Mouse (Mus musculus) neutrophil, adult 59 days (primary cell): Measurements from ENCODE around the gene Mad2l2. TPM values are rescaled to one million over a fixed set of nuclear protein-coding genes. Genes with fewer than 3 reads are reported as not detected.

Experiments
- total RNA-seq, 2 experiments: library from RNA; stranded (reverse); gene quantifications; 1 replicate in 1 of 2; 2 replicates in 1 of 2; pipeline ENCODE4 v1.2.4; 2023

Mad2l2 gene
- 10 to 100 TPM in 1 of 2 experiments, 1 to 10 TPM in 1; 9.2 to 12.4 TPM for total RNA-seq

DNA sequence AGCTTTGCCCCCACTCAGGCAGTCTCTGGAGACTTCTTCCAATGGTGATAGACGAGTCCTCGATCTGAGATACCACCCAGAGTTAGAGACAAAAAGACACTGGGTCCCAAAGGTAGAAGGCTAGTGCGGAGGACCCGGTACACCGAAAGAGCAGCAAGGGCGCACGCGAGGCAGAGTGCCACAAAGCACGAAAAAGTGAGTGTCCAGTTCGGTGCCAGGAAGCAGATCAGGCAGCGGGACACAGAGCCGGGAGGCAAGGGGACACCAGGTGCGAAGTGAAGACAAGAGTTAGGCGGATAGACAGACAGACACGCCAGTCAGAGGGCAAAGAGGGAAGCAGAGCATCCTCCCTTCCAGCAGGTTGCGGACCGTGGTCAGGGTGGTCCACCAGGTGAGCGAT lies at the start of gene Mad2l2:
Gene Mad2l2, plus strand, starts transcription at position 252 of the 400 bp plus-strand sequence.

DNA sequence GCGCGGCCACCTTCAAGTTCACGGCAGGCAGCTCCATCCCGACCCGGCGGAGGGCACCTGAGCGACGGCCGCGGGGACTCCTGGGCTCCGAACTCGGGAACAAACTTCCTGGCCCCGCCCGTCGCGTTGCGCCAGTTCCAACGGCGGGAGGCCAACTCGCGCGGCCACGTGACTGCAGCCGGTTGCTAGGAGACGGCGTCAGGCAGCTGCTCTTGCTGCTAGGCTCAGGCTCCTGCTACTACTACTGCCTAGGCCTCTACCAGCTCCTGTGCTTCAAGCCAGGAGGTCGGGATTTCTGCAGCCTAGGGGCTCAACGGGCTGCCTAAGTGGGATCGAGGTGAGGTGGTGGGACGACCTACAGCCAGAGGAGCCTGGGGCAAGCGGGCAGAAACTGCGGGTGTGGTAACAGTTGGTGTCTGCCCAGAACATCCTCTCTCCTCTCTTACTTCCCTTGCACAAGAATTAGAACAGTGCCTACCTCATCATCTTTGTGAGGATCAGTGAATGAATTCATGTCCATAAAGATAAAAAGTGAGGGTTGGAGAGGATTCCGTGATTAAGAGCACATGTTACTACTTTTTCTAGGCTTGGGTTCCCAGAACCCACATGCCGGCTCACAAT lies 42.2 kb upstream of the Mad2l2 start, which contains the start of gene Agtrap:
Gene Agtrap, minus strand, starts transcription at position 125 of the 621 bp plus-strand sequence.

GRCm38 (mm10) chr4:148130561-148131413 lies 603 bp downstream of the Mad2l2 start, which contains the start of gene Draxin:
TSS of gene Draxin (minus strand) at chr4:148130698.

GRCm38 (mm10) chr4:148151267-148152168 lies 21.3 kb downstream of the Mad2l2 start, which contains the start of gene Fbxo6:
TSS of gene Fbxo6 (minus strand) at chr4:148152140.

DNA sequence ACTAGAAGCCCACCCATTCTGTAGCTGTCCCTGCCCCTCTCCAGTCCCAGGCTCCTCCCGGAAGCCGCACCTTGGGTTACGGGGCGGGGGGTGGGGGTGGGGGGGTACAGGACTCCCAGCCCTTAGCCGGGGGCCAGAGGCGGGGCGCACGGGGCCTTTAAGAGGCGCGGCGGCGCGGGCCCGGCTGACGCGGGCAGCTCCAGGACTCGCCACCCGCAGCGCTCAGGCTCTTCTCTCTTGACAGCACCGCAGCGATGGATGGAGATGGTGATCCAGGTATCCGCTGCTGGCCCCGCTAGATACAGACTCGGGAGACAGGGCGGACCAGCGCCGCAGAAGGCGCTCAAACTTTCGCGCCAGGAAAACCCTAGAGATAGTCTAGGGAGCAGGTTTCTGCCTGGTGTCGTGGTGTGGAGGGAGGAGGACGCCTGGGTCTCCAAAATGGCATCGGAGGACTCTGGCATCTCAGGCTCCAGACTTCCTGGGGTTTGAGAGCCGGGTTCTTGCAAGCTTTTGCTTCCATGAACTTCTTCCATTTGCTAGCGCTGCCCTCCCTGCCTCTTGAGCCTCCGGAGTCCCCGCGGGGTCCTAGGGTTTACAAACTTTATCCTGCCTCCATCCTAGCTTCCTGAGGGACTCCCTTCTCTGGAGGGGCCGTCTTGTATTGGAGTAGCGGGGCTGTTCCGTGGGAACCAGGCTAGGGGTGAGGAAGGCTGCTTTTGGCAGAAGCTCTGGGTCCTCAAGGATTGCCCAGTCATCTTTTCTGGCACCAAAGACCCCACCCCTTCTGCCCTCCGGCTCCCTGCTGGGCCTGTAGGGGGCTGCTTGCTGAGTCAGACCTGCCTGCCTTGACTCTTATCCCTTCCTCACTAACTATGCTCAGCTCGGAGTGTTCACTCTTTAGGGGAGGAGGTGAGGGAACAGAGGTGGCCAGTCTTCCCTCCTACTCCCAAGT lies 30.5 kb downstream of the Mad2l2 start, which contains the start of the genes Fbxo44 and Fbxo2:
Gene Fbxo44, minus strand, starts transcription at position 47 of the 955 bp plus-strand sequence.
Gene Fbxo2, plus strand, starts transcription at position 186 of the 955 bp plus-strand sequence.

Other genes starting within 250 kb of the Mad2l2 start
- 10 to 100 TPM; 52.0 to 55.5 TPM for gene Mfn2, start 225.7 kb upstream of the Mad2l2 start, total RNA-seq
- gene Plod1, start 193.6 kb upstream of the Mad2l2 start, total RNA-seq = 10 to 100 TPM; 20.2 to 20.7 TPM
- gene 2510039O18Rik, start 189.5 kb upstream of the Mad2l2 start, total RNA-seq = 10 to 100 TPM; 59.4 to 61.8 TPM
- gene Nppb, start 144.6 kb upstream of the Mad2l2 start, total RNA-seq = not detected
- gene Nppa, start 129.7 kb upstream of the Mad2l2 start, total RNA-seq = not detected
- gene Clcn6, start 91.6 kb upstream of the Mad2l2 start, total RNA-seq = 10 to 100 TPM in 1 of 2 experiments, 1 to 10 TPM in 1; 9.6 to 12.2 TPM
- 10 to 100 TPM; 11.4 to 12.5 TPM for gene Mthfr, start 91.3 kb upstream of the Mad2l2 start, total RNA-seq
- gene Agtrap, start 42.4 kb upstream of the Mad2l2 start, total RNA-seq = 10 to 100 TPM; 59.8 to 67.7 TPM
- not detected for gene Draxin, start 314 bp downstream of the Mad2l2 start, total RNA-seq
- 10 to 100 TPM; 14.8 to 19.8 TPM for gene Fbxo6, start 21.8 kb downstream of the Mad2l2 start, total RNA-seq
- gene Fbxo44, start 30.1 kb downstream of the Mad2l2 start, total RNA-seq = 1 to 10 TPM; 1.1 to 1.3 TPM
- not detected for gene Fbxo2, start 30.2 kb downstream of the Mad2l2 start, total RNA-seq
- gene Disp3, start 157.6 kb downstream of the Mad2l2 start, total RNA-seq = not detected